Mouse (Mus musculus) embryo, embryonic 10.5 days (tissue): ENCODE data around the gene Gm1113.

Experiments used
- DNase-seq: peaks from one replicate; pipeline ENCODE4 v3.0.0-alpha.2; 2015; ENCODE audit warnings: low spot score

The Gm1113 gene

GRCm38 (mm10) chr9:35529141-35529540 lies 11.1 kb upstream of the Gm1113 start:
- DNase-seq = no peak

DNA sequence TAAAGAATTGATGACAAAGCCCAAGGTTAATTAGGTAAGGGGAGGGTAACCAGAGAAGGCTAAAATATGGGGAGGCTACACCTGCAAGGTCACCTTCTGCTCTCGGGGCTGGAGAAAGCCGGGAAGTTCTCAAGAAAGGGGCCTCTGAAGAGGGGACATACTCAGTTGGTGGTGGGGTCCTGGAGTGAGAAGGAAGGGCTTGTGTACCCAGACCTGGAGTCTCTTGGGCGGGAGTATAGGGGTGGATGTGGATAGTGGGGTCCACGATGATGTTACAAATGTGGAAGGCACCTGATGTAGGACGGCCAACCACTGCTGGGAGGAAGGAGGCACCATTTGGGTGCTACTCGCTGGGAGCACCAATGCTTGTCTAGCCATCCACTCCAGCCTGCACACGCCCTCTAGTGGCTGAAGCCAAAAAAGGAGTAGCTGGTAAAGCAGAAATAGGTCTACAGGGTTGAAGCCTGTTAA lies 5.9 kb upstream of the Gm1113 start:
- DNase-seq = peak; percentile 86

GRCm38 (mm10) chr9:35523541-35523940 lies 5.5 kb upstream of the Gm1113 start:
- DNase-seq = peak; percentile 58

- DNase-seq = no peak
These were observed 4.9 kb upstream of the Gm1113 start for GRCm38 (mm10) chr9:35522821-35523515.

DNA sequence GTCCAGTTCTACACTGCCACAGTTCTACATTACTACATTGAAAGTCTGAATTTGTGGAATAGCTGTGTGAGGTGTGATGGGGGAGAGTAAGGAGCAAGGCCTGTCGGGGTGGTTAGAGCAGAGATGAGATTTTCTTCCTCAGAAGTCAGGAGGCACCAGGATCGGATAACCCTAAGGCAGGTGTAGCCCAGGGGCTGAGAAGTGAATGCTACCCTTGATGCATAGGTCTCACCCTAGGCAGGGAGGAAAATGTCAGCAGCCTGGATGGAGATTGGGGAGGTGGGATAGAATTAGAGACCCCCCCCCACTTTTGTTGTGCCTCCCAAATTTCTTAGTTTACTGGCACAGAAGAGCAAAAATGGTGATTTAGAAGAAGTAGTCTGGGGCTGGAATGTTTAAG lies 4.2 kb upstream of the Gm1113 start:
- DNase-seq = no peak

DNA sequence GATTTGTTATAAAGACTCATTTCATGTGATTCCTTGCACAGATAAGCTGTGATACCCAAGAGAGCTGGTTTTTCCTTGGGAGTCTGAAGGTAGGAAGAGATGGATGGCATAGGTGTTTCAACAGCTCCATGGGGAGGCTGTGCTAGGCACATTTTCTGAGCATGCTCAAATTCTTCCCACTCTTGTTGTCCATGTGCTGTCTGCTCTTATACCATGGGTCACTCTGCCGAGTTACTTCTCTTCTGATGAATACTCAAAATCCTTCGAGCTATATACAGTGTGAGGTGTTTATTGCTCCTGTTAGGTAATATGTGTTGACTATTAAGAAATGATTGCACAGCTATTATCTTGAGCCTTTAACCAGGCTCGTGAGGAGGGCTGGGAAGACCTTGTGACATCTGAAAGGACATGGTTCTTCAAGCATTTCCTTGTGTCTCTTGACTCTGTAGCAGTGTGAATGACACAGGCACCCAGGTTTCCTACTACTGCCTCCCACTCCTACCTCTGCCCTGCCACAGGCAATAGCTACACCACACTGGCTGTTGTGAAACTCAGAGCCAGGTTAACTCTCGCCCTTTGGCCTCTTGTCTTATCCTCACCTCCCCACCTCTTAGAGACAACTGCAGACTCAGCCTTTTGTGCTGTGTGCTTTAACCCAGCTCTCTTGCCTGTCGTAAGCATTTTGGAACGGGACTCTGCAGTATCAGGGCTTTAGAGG lies 2.7 kb upstream of the Gm1113 start:
- DNase-seq = no peak

DNA sequence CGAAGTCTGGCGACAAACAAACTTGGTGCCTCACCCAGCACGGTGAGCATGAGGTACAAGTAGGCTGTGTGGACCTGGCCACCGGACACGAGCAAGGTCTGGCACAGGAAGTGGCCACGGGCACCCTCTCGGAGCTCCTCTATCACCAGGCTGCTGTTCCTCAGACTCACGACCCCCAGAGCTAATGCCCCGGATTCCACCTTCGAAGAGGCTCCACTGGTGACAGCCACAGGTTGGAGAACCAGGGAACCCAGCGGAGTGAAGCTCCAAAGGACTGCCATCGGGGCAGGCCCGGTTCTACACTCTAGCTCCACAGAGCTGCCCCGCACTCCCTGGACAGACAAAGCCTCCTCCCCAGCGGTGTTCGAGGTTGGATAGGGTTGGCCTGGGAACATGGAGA lies 1.4 kb downstream of the Gm1113 start:
- no peak for DNase-seq

DNA sequence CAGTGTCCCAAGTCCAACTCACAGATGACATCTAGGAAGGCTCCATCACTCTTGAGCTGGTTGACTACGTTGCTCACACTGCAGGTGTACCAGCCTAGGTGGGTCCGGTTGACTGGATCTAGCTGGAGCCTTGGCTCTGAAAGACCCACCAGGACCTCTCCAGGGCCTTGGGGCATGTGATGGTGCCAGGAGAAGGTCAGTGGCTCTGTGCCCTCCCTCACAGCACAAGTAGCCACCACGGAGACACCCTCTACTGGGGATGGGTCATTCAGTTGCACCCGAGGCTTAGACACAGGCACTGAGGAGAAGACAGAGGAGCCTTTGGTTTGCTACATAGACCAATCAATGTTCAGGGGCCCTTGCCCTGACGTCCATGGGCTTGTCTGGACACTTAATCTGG lies 1.9 kb downstream of the Gm1113 start:
- DNase-seq = no peak

- no peak for DNase-seq
These were observed 4.2 kb downstream of the Gm1113 start for GRCm38 (mm10) chr9:35513900-35514299.

- DNase-seq = no peak
These were observed 9.8 kb downstream of the Gm1113 start for GRCm38 (mm10) chr9:35508234-35508633.

DNA sequence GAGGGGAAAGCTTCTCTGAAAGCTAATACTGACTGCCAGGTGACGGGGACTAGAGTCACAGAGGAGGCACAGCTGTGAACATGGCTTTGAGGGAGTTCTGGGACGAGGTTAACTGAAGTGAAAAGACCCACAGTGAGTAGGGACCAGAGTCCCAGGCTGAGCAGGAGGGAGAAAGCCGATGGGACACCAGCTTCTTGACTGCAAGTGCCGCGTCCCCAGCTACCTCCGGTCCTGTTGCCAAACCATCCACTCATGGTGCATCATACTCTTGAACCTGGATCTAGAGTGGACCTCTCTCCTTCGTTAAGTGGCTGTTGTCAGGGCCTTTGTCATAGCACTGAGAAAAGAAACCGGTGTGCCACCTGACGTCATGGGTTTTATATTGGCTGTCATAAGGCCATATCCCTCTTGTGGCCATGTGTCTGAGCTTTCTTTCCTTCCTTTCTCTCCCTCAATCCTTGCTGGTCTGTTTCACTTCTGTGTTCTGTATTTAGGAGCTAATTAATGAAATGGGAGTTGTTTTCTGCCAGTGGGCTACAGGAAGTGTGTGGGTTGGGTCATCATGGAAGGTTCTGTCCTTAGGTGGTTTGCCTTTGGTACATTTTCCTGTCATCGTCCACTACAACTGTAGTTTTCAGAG lies 15.6 kb downstream of the Gm1113 start:
- DNase-seq = no peak

DNA sequence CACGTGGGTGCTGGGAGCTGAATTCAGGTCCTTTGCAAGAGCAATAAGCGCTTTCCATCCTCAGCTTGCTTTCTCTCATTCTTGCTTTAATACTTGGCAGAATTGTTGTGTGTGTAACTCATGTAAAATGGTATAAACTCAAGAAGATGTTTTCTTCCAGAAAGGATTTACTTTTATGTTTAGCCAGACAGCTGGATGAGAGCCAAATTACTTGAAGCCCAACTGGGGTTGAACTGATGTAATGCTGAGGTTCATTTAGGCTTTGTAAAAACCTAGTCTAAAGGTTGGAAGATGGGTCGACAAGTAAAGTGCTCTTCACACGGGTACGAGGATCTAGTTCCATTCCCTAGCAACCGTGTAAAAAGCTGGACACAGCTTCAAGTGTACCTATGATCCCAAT lies 18.1 kb downstream of the Gm1113 start:
- no peak for DNase-seq

DNA sequence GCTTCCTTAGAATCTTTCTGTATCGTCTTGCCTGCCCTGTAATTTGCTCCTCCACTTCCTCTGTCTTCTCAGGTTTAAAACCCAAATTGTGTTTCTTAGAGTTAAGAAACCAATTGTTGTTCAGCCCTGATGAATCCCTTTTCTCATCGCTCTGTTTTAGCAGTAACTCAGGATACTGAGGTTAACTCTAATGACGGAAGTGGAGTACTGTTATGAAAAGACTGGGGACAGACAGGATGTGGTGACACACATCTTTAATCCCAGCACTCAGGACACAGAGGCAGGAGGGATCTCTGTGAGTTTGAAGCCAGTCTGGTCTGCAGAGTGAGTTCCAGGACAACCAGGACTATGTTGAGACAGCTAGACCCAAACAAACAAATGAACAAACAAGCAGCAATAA lies 22.6 kb downstream of the Gm1113 start:
- no peak for DNase-seq

DNA sequence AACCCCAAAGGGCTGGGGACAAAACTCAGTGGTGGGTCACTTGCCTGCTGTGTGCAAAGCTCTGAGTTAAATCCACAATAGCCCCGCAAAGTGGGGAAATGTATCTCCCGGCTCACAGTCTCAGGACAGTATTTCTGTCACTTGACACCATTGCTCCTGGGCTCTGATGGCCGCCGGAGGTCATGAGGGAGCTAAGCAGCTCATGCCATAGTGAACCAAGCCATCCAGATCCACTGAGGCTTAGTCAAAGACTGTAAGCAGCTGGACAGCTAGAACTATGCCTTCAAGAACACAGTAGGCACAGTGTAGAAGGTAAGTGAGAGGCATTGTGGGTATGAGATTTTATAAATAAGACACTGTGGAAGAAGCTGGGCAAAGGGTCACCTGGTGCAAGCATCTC lies 23.1 kb downstream of the Gm1113 start:
- no peak for DNase-seq

DNA sequence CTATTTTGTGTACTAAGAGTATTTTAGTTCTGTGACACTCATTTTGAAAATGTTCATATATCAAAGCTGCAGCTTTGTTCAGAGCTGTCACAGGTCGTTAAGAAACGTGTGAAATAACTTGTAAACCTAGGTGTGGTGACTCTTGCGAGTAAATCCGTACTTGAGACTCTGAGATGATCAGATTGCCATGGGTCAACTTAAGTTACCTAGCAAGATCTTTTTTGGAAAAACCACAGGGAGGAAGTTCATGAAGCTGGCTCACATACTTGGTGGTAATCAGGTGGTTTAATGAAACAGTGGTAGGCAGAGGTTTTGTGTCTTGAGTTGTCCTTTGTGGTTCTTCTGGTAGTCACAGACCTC lies 24.4 kb downstream of the Gm1113 start:
- DNase-seq = no peak

- DNase-seq = peak; percentile 45
These were observed 24.9 kb downstream of the Gm1113 start for GRCm38 (mm10) chr9:35493033-35493732.

- DNase-seq = no peak
These were observed 26.8 kb downstream of the Gm1113 start for GRCm38 (mm10) chr9:35491109-35491866.

DNA sequence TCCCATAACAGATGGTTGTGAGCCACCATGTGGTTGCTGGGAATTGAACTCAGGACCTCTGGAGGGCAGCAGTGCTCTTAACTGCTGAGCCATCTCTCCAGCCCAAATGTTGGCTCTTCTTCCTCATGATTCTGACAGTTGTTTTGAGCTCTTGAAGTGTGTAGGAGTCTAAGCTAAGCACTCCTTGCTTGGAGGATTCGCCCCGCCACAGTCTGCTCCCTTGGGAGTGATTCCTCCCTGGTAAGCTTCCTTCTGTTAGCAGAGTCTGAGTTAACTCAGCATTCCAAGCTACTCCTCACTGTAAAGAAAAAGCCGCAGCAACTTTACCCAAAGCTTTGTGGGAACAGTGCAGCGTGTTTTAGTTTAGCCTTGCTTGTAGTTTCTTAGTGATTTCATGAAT lies 29.6 kb downstream of the Gm1113 start:
- no peak for DNase-seq

DNA sequence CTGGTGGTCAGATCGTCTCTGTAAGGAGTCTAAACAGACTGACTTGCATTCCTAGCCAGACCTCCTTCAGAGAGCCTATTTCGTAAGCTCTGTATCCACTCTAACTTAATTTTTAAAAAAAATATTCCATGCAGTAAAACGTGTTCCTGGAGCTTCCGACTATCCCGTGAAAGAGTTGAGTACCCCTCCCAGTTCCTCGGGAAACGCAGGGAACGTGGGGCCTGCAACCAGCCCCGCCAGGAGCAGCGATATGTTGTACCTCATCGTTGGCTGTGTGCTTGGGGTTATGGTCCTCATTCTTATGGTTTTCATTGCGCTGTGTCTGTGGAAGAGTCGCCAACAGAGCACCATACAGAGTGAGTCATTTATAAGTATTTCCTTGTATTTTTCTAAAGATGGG lies 31.5 kb downstream of the Gm1113 start:
- no peak for DNase-seq

- DNase-seq = no peak
These were observed 34.1 kb downstream of the Gm1113 start for GRCm38 (mm10) chr9:35483949-35484348.

DNA sequence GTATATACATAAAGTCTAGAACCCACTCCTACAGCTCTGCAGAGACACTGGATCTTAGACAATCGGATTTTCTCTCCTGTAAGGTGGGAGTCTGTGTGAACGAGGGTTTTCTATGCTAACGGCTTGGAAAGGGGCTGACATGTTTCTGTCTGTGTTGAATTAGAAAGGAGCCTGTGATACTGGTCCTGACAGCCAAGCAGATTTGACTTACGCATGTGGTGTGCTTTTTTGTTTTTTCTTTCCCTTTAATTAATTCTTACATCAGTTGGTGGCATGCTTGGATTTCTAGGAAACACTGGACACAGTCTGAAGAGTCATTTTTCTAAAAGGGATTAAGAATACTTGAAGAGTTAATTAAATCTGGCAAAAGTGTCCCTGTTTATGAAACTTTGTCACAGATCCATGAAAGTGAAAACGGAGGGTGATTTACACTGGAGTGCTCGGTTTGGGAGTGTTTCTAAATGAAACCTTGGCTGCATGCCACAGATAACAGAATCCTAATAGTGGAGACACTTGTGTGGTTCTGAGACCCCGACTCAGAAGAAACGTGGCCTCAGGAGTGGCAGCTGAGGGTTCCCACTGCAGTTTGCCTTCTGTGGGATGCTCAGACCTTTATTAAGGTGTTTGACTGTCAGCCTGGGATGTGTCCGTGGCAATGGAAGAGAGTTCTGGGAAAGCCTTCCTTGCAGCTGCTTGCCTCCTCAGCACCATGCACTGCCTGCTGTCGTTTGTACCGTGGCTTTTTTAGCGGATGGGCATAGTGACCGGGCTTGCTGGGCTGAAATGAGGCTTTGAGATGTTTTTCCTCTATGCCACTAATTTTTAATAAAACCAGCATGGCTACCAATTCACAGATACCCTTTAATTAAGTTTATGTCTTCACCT lies 35.8 kb downstream of the Gm1113 start:
- DNase-seq = no peak
